Mouse (Mus musculus) liver, adult 2 months (tissue): ENCODE results near the gene Gm13278.

Source experiments
- CTCF ChIP-seq: fragments of 200-500 bp; IDR thresholded peaks from 2 replicates; pipeline ENCODE4 v1.5.1; 2011; ENCODE audit warnings: low read depth, low read length, control low read depth
- POLR2A ChIP-seq: fragments of 200-500 bp; IDR thresholded peaks from 2 replicates; pipeline ENCODE4 v1.6.1; 2011; ENCODE audit warnings: low read length, control low read depth; ENCODE audit not compliant: insufficient read depth; ENCODE audit errors: extremely low read depth

DNA sequence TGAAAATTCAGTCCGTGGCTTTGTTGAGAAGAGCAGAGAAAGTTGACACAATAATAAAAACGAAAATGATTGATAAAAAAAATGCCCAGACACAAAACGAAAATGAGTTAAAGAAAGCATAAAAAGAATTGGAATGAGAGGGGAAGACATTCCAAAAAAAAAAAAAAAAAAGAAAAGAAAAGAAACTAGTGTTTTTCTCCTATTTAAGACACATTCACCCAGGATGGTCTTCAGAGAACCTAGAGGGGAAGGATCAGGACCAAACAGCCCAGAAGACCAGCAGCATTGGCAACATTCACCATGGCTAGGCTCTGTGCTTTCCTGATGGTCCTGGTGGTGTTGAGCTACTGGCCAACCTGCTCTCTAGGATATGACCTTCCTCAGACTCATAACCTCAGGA lies 24.6 kb downstream of the Gm13278 start, which contains the start of gene Ifna7:
- TF ChIP-seq POLR2A (no peak), CTCF (no peak)
